Comparison of ENCODE assay signal across 8 mouse cellular contexts in genomic region chr9:109095137-109095982, GRCm38 (mm10). TPM values are rescaled to one million over a fixed set of nuclear protein-coding genes. Genes with fewer than 3 reads are reported as not detected.
DNase-seq lines count a peak whose midpoint lies in the region; ATAC-seq and TF ChIP-seq lines count a peak whose summit lies in the region.

TSS of gene Plxnb1 (plus strand) at chr9:109095389.

- H3K36me3 ChIP-seq in hindbrain, embryonic 15.5 days = peaks cover 7% of the 10 kb centered on the region

- no peaks in the 10 kb centered on the region for H3K9me3 ChIP-seq in hindbrain, embryonic 15.5 days

- peak within 1 kb of the TSS; percentile 80 for H3K9ac ChIP-seq in hindbrain, embryonic 15.5 days

- ATAC-seq in hindbrain, embryonic 15.5 days (ENCODE audit: low FRiP score, low read depth) = peak; percentile 73

- intact Hi-C loops in left cerebral cortex, adult 2 months (cut with DNase I) = no loop called here

- peak within 1 kb of the TSS; percentile 98 for H3K27ac ChIP-seq in hindbrain, embryonic 15.5 days (replicated peaks)
- peak within 1 kb of the TSS; percentile 92 for H3K27ac ChIP-seq in left cerebral cortex, adult 2 months

- H3K27me3 ChIP-seq in hindbrain, embryonic 15.5 days = no peaks in the 10 kb centered on the region

- DNase-seq in R1 (ENCODE audit: low read depth, low spot score) (peak; percentile 89), adipocyte (ENCODE audit: low spot score) (no peak)
- peak; percentile 45 for DNase-seq in cerebellum, adult 8-10 months
- peak in 1 of 2 experiments; percentile 59 for DNase-seq in frontal cortex, adult 2 months (ENCODE audit: extremely low spot score in 1 of 2, low spot score in 1 of 2)
- peak; percentile 60 to 75 for DNase-seq in left cerebral cortex, adult 2 months (ENCODE audit: extremely low spot score in 1 of 2, low spot score in 2 of 2)
- DNase-seq in lung, postnatal 4 days = peak; percentile 79 to 88
- peak; percentile 60 to 71 for DNase-seq in right cerebral cortex, adult 2 months (ENCODE audit: low spot score in 2 of 2)

- no peak for TF ChIP-seq CTCF in left cerebral cortex, adult 2 months (IDR thresholded peaks at IDR 0.05)

- peak within 1 kb of the TSS; percentile 86 for H3K4me2 ChIP-seq in hindbrain, embryonic 15.5 days

- under 1% methylated on average over 87 of the region's 102 CpGs for WGBS in hindbrain, embryonic 15.5 days

- H3K4me1 ChIP-seq in hindbrain, embryonic 15.5 days (replicated peaks) = peaks cover 52% of the 10 kb centered on the region

- H3K4me3 ChIP-seq in hindbrain, embryonic 15.5 days = peak within 1 kb of the TSS; percentile 66
- peak within 1 kb of the TSS; percentile 75 for H3K4me3 ChIP-seq in left cerebral cortex, adult 2 months

RNA-seq across cellular contexts. Expression of gene Plxnb1, which starts in this region (rescaled TPM):
- polyA plus RNA-seq in frontal cortex, adult 2 months (2012; rRNA removed) = 27.6 and 32.6 TPM in 2 replicates
- polyA plus RNA-seq in hindbrain, embryonic 15.5 days (2015; fragmentation: Nextera tagmentation; extraction: Ambion mirVana) = 19.2 and 19.8 TPM in 2 replicates
- total RNA-seq in left cerebral cortex, adult 2 months (2021) = 10 to 100 TPM; 65.0 to 70.5 TPM
